Mouse (Mus musculus): ENCODE measurements around the gene Adgrb2. TPM values are rescaled to one million over a fixed set of nuclear protein-coding genes. Genes with fewer than 3 reads are reported as not detected.

The Adgrb2 gene
- polyA plus RNA-seq, 1 experiment from 2014 or later = 2.8 TPM

DNA sequence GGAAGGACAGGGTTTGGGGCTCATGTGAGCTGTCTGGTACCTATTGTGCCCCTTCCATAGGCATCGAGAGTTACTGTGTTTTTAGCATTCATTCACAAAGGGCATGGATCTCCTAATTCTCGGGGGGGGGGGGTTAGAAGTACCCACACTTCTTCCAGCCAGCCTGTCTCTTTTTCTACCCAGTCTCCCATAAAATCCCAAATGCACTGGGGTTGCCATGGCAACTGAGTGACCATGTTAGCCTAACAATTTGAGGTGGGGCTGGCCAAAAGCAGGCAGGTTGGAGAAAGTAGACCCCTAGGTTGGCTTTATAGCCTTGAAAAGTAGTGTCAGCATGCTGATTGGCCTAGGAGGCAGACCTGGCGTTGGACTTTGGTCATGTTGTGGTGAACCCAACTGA lies 71.8 kb downstream of the Adgrb2 start:
- H3K4me1 ChIP-seq (ENCODE audit: control insufficient read depth, insufficient read depth, low read length) = no peaks in the 10 kb centered on the region
- no peak overlapping the region for H3K9ac ChIP-seq (ENCODE audit: low read length)
- ATAC-seq (ENCODE audit: insufficient read depth, low FRiP score, low TSS enrichment) = no peak
- 35% methylated on average over 3 of the region's 3 CpGs for WGBS
- H3K4me2 ChIP-seq (ENCODE audit: low read depth) = no peak overlapping the region
- H3K27ac ChIP-seq (ENCODE audit: low read depth, low read length) = no peak overlapping the region
- H3K9me3 ChIP-seq (ENCODE audit: control insufficient read depth, low read length) = no peaks in the 10 kb centered on the region
- no peak overlapping the region for H3K4me3 ChIP-seq (ENCODE audit: low read depth, low read length)
- no peak for DNase-seq (ENCODE audit: low spot score)
- H3K27me3 ChIP-seq (ENCODE audit: control insufficient read depth, insufficient read depth, low read length) = no peaks in the 10 kb centered on the region
- no peaks in the 10 kb centered on the region for H3K36me3 ChIP-seq (ENCODE audit: control insufficient read depth, insufficient read depth, low read length)

DNA sequence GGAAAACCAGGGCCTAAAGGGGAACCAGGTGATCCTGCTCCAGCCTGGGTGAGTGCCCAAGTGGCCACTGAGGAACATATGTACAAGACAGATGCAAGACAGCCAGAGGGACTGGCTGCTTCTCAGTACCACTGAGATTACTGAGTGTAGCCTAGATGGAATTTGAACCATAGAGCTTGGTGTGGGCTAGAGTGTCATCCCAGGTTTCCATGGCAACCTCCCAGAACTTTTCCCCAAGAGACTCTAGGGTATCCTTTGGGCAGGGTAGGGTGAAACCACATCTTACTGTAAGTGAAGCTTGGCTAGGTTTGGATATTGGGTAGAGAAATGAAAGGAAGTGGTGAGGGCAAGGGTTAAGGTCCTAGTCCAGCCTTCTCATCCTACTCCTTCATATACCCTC lies 76.3 kb downstream of the Adgrb2 start:
- no peak for ATAC-seq (ENCODE audit: insufficient read depth, low FRiP score, low TSS enrichment)

DNA sequence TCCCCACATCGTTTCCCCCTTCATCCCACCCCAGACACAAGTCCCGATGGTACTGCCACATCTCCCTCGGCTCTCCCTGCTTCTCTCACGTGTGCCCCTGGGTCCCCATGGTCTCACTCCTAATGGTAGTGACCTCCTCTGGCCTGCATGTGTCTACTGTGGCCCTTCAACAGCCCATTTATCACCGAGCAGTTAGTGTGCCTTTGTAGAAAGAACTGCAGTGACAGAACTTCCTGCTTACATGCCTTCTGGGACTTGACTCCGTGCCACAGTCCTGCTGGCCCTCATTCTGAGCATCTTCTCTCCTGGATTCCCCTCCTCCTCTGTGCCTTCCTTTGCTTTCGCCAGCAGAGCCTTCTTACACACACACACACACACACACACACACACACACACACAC lies 78.5 kb downstream of the Adgrb2 start:
- H3K9me3 ChIP-seq (ENCODE audit: control insufficient read depth, low read length) = no peaks in the 10 kb centered on the region
- no peaks in the 10 kb centered on the region for H3K27me3 ChIP-seq (ENCODE audit: control insufficient read depth, insufficient read depth, low read length)
- ATAC-seq (ENCODE audit: insufficient read depth, low FRiP score, low TSS enrichment) (no peak), DNase-seq (ENCODE audit: low spot score) (no peak)
- H3K27ac ChIP-seq (ENCODE audit: low read depth, low read length) = no peak overlapping the region
- no peaks in the 10 kb centered on the region for H3K36me3 ChIP-seq (ENCODE audit: control insufficient read depth, insufficient read depth, low read length)
- H3K4me3 ChIP-seq (ENCODE audit: low read depth, low read length) = no peak overlapping the region
- no peaks in the 10 kb centered on the region for H3K4me1 ChIP-seq (ENCODE audit: control insufficient read depth, insufficient read depth, low read length)
- 57% methylated on average over 7 of the region's 7 CpGs for WGBS
- no peak overlapping the region for H3K9ac ChIP-seq (ENCODE audit: low read length)
- H3K4me2 ChIP-seq (ENCODE audit: low read depth) = no peak overlapping the region

More for the DNA sequence above, 76.3 kb downstream of the Adgrb2 start:
- Histone ChIP-seq H3K9ac (ENCODE audit: low read length) (no peak overlapping the region), H3K4me3 (ENCODE audit: low read depth, low read length) (no peak overlapping the region), H3K36me3 (ENCODE audit: control insufficient read depth, insufficient read depth, low read length) (no peaks in the 10 kb centered on the region), H3K4me1 (ENCODE audit: control insufficient read depth, insufficient read depth, low read length) (no peaks in the 10 kb centered on the region), H3K9me3 (ENCODE audit: control insufficient read depth, low read length) (no peaks in the 10 kb centered on the region), H3K4me2 (ENCODE audit: low read depth) (no peak overlapping the region), H3K27ac (ENCODE audit: low read depth, low read length) (no peak overlapping the region), H3K27me3 (ENCODE audit: control insufficient read depth, insufficient read depth, low read length) (no peaks in the 10 kb centered on the region)
- no peak for DNase-seq (ENCODE audit: low spot score)

DNA sequence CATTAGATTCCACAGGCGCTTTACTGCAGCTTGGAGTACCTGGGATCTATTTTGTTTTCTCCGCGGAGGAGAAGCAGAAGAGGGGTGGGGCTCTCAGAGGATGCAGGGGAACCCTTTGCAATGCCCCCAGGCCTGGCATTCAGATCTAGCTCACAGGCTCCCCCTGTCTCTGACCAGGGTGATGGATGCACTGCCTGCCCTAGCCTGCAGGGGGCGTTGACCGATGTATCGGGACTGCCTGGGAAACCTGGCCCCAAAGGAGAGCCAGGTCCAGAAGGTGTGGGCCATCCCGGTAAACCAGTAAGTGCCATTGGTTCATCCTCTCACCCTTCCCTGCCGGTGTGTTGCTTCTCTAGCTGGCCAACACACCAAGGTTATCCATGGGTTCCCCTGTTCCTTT lies 82.1 kb downstream of the Adgrb2 start:
- no peak overlapping the region for H3K27ac ChIP-seq (ENCODE audit: low read depth, low read length)
- no peak overlapping the region for H3K4me3 ChIP-seq (ENCODE audit: low read depth, low read length)
- no peaks in the 10 kb centered on the region for H3K27me3 ChIP-seq (ENCODE audit: control insufficient read depth, insufficient read depth, low read length)
- no peaks in the 10 kb centered on the region for H3K4me1 ChIP-seq (ENCODE audit: control insufficient read depth, insufficient read depth, low read length)
- no peak for ATAC-seq (ENCODE audit: insufficient read depth, low FRiP score, low TSS enrichment)
- WGBS = 8% methylated on average over 8 of the region's 8 CpGs
- no peaks in the 10 kb centered on the region for H3K9me3 ChIP-seq (ENCODE audit: control insufficient read depth, low read length)
- no peaks in the 10 kb centered on the region for H3K36me3 ChIP-seq (ENCODE audit: control insufficient read depth, insufficient read depth, low read length)
- H3K9ac ChIP-seq (ENCODE audit: low read length) = no peak overlapping the region
- DNase-seq (ENCODE audit: low spot score) = no peak
- H3K4me2 ChIP-seq (ENCODE audit: low read depth) = no peak overlapping the region

DNA sequence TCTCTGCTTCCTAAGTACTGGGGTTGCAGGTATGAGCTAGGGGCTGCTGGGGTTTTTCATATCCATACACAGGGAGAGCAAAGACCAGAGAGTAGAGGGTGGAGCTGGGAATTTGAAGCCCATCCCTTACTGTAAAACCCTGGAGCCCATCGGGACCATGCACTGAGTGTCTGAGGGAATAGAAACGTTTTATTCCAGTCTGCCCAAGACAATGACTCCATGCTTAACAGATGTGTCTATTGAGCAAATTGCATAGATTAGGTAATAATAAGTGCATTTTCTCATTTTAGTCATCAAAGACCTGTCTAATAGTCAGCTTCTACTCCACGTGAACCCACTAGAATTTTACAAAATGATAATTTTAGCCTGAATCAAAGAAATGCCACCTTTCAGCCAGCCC lies 85.9 kb downstream of the Adgrb2 start:
- DNase-seq (ENCODE audit: low spot score) (no peak), ATAC-seq (ENCODE audit: insufficient read depth, low FRiP score, low TSS enrichment) (no peak)
- H3K27me3 ChIP-seq (ENCODE audit: control insufficient read depth, insufficient read depth, low read length) = no peaks in the 10 kb centered on the region
- H3K4me2 ChIP-seq (ENCODE audit: low read depth) = no peak overlapping the region
- no peaks in the 10 kb centered on the region for H3K9me3 ChIP-seq (ENCODE audit: control insufficient read depth, low read length)
- WGBS = 69% methylated on average over 3 of the region's 3 CpGs
- H3K4me3 ChIP-seq (ENCODE audit: low read depth, low read length) = no peak overlapping the region
- H3K9ac ChIP-seq (ENCODE audit: low read length) = no peak overlapping the region
- no peak overlapping the region for H3K27ac ChIP-seq (ENCODE audit: low read depth, low read length)
- no peaks in the 10 kb centered on the region for H3K4me1 ChIP-seq (ENCODE audit: control insufficient read depth, insufficient read depth, low read length)
- H3K36me3 ChIP-seq (ENCODE audit: control insufficient read depth, insufficient read depth, low read length) = no peaks in the 10 kb centered on the region

DNA sequence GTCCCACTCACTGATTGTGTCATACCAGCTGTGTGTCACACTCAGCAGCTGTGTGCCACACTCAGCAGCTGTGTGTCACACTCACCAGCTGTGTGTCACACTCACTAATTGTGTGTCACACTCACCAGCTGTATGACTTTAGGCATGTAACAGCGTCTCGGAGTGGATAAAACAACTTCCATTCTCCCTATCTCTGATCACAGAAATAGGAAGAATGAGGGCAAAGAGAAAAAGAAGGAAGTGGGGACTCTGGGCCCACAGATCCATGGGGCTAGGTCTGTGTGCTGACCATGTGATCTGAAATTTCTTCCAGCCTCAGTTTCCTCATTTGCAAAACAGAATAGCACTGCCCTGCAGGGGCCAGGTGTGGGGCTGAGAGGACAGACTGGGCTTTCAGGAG lies 87.1 kb downstream of the Adgrb2 start:
- H3K27ac ChIP-seq (ENCODE audit: low read depth, low read length) = no peak overlapping the region
- H3K4me3 ChIP-seq (ENCODE audit: low read depth, low read length) = no peak overlapping the region
- ATAC-seq (ENCODE audit: insufficient read depth, low FRiP score, low TSS enrichment) (no peak), DNase-seq (ENCODE audit: low spot score) (no peak)
- no peaks in the 10 kb centered on the region for H3K27me3 ChIP-seq (ENCODE audit: control insufficient read depth, insufficient read depth, low read length)
- H3K4me1 ChIP-seq (ENCODE audit: control insufficient read depth, insufficient read depth, low read length) = no peaks in the 10 kb centered on the region
- no peak overlapping the region for H3K4me2 ChIP-seq (ENCODE audit: low read depth)
- no peak overlapping the region for H3K9ac ChIP-seq (ENCODE audit: low read length)
- no peaks in the 10 kb centered on the region for H3K36me3 ChIP-seq (ENCODE audit: control insufficient read depth, insufficient read depth, low read length)
- 90% methylated on average over 2 of the region's 2 CpGs for WGBS
- H3K9me3 ChIP-seq (ENCODE audit: control insufficient read depth, low read length) = no peaks in the 10 kb centered on the region

Other genes starting within 250 kb of the Adgrb2 start
- 183 and 195 TPM in 2 replicates for gene Khdrbs1, start 242.6 kb upstream of the Adgrb2 start, polyA plus RNA-seq (2014; fragmentation: Nextera tagmentation; extraction: Ambion mirVana)
- 316 and 317 TPM in 2 replicates for gene Ptp4a2, start 173.7 kb upstream of the Adgrb2 start, polyA plus RNA-seq (2014; fragmentation: Nextera tagmentation; extraction: Ambion mirVana)
- not detected in 2 replicates for gene Spocd1, start 55.6 kb upstream of the Adgrb2 start, polyA plus RNA-seq (2014; fragmentation: Nextera tagmentation; extraction: Ambion mirVana)
- gene Col16a1, start 63.0 kb downstream of the Adgrb2 start, polyA plus RNA-seq (2014; fragmentation: Nextera tagmentation; extraction: Ambion mirVana) = 3.7 and 5.2 TPM in 2 replicates
- 73.5 and 75.0 TPM in 2 replicates for gene Pef1, start 117.7 kb downstream of the Adgrb2 start, polyA plus RNA-seq (2014; fragmentation: Nextera tagmentation; extraction: Ambion mirVana)
- gene Hcrtr1, start 154.5 kb downstream of the Adgrb2 start, polyA plus RNA-seq (2014; fragmentation: Nextera tagmentation; extraction: Ambion mirVana) = 0.20 and 0.49 TPM in 2 replicates
- 4.7 and 5.0 TPM in 2 replicates for gene Tinagl1, start 190.3 kb downstream of the Adgrb2 start, polyA plus RNA-seq (2014; fragmentation: Nextera tagmentation; extraction: Ambion mirVana)
- not detected in 2 replicates for gene Gm853, start 237.5 kb downstream of the Adgrb2 start, polyA plus RNA-seq (2014; fragmentation: Nextera tagmentation; extraction: Ambion mirVana)